Mouse (Mus musculus): Measurements from ENCODE around the gene Dppa3.

Gene Dppa3

DNA sequence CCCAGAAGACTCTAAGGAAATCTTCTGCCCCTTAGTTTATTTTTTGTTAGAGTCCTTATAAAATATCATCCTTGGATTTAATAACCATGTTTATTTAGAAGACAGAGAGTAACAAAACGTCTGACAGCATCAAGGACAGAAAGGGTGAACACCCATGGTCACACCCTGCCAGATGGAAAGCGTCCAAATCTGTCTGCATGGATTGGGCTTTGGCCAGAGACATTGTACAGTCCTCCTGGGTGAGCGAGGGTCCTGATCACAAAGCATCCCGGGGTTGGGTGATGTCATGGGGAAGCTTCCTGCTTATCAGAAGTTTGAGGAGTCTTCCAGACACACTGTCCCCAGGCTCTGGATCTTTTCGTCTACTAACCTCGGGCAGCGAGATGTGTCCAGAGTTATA, 39.7 kb downstream of the Dppa3 start:
- in situ Hi-C loops (cut with MboI, MseI): loop anchor here (5.0 kb wide), 2 partner anchors 51 to 121 kb away; no protein-coding TSS in a partner anchor

DNA sequence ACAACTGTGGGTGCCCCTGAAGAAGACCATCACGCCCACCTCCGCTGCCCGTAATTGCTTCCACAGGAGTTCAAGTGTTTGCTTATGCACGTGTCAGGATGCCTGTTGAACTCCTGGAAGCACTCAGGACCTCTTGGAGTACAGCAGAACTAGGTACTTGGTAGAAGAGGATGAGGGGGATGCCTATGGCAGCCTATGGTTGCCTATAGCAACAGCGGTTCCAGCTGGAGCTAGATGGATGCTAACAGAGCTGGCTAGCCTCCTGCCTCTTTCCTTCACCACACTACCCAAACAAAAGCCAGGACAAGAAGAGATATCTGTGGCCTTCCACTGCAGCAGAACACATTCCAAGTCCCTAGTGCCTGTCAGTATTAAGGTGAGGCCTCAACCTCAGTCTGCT, 41.5 kb downstream of the Dppa3 start:
- in situ Hi-C loops (cut with MboI, MseI): loop anchor here (5.0 kb wide), 2 partner anchors 50 to 120 kb away; no protein-coding TSS in a partner anchor

DNA sequence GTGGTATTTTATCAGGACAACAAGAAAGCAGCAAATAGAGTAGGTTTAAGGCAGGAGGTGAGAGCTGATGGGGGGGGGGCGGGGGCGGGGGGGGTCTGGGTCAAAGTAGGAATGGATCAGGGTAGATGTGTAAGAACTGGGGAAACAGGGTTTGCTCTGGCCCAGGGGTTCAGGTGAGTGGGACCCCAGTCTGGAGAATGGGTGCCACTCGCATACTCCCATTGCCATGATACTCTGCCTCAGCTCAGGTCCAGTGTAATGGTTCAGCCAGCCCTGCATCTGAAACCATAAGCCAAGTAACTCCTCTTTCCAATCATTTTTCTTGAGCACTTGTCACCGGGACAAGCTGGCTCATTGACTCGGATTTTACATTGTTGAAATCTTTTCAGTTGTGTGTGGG, 42.6 kb downstream of the Dppa3 start:
- in situ Hi-C loops (cut with MboI, MseI): loop anchor here (5.0 kb wide), 2 partner anchors 48 to 118 kb away; no protein-coding TSS in a partner anchor

DNA sequence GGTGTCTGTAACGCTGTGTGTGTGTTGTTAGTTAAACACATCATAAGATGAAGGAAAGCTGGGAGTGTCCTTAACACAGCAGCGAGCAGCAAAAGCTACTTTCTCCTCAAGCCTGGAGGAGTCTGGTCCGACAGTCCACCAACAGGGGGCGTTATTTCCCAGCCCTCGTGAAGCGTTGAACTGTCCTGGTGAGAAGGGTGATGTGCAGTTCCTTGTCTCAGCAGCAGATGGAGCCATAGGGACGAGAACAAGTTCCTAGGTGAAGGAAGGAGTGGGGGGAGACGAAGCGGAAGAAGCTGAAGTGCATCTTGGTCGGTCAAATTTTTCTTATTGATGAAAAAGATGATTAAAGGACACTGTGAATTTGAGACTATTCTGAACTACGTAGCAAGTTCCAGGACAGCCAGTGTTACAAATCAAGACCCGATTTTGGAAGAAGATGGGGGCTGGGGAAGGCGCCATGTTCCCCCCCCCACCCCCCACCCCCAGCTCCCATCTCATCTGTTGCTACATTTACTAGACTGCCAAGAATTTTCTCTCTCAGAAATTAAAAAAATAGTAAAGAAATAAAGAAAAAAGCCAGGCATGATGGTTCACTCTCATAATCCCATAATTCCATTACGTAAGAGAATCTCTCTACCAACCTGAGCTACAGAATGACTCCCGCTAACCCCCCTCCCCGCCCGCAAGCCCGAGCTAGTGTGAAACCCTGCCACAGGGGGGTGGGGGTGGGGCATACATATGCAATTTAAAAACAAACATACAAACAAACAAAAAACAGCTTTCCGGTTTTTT, 43.4 kb downstream of the Dppa3 start:
- in situ Hi-C loops (cut with MboI, MseI): loop anchor here (5.0 kb wide), 2 partner anchors 48 to 118 kb away; no protein-coding TSS in a partner anchor

DNA sequence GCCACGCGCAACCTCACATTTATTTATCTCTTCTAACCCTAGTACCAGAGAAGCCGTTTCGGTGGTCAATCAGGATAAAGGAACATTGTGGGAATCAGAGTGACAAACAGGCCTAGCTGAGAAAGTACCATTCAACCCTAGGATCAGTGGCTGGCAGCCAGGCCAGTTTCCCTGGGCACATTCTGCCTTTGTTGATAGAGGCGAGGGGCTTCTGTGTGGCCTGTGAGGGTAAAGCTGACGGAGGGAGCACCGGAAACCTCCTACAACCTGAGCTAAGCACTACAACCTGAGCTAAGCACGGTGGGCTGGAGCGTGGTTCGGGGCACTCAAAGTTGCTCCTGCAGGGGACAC, 44.0 kb downstream of the Dppa3 start:
- in situ Hi-C loops (cut with MboI, MseI): no loop called here

DNA sequence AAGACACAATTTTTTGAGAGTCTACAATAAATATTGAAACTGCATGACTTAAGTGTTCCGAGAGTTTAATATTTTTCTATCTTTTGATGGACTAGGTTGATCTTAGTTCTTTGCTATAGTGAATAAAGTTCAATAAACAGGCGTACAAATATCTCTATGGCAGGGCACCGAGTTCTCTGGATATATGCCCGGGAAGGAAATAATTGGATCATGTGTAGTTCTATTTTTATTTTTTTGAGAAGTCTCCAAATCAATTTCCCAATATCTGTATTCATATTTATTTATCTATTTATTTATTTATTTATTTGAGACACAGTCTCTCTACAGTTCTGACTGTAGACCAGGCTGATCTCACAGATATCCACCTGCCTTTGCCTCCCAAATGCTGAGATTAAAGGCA, 44.6 kb downstream of the Dppa3 start:
- in situ Hi-C loops (cut with MboI, MseI): no loop called here

DNA sequence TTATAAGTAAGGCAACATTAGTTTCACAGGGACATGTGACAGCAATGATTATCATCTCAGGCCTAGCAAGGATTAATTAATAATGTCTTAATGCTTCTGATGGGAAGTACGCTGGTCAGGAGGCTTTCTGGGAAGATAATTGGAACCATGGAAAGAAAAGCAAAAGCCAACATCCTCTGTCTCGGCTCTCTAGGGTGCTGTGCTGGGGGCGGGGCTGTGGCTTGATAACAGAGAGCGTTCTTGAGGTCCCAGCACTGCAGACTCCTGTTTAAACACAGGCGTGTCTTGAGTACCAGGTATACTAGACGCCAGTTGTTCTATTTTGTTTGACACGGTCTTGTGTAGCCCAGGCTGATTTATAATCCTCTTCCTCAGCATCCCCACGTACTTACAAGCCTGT, 46.5 kb downstream of the Dppa3 start:
- in situ Hi-C loops (cut with MboI, MseI): no loop called here
